Mouse (Mus musculus): ENCODE data around the gene Coro1a.

GRCm38 (mm10) chr7:126659771-126660170, 47.8 kb downstream of the Coro1a start:
- TF ChIP-seq CTCF (IDR thresholded peaks at IDR 0.05; ENCODE audit: extremely low read depth, insufficient read depth, insufficient read length, insufficient replicate concordance): no peak
- no peak for TF ChIP-seq POLR2A (IDR thresholded peaks at IDR 0.05; ENCODE audit: low read depth, low read length)

All from spleen, adult 2 months (tissue).